Mouse (Mus musculus) testis, adult 2 months (tissue): ENCODE measurements around the gene Ubxn10.

ENCODE experiments used
- CTCF ChIP-seq: fragments of 200-500 bp; IDR thresholded peaks from 2 replicates; pipeline ENCODE4 v1.5.1; 2012; ENCODE audit warnings: low read depth, mild to moderate bottlenecking, inconsistent platforms, low read length, moderate library complexity; ENCODE audit not compliant: control insufficient read depth, insufficient read depth, insufficient replicate concordance
- POLR2A ChIP-seq: fragments of 200-500 bp; IDR thresholded peaks from 2 replicates; pipeline ENCODE4 v1.6.1; 2012; ENCODE audit warnings: low read depth, mild to moderate bottlenecking, inconsistent platforms, low read length, moderate library complexity; ENCODE audit not compliant: control insufficient read depth

- no peak for TF ChIP-seq CTCF
- TF ChIP-seq POLR2A, result no peak
These were observed 26.3 kb downstream of the Ubxn10 start for GRCm38 (mm10) chr4:138710633-138711032.
